Comparison of ENCODE assay signal across 8 mouse cellular contexts in the genomic region with DNA sequence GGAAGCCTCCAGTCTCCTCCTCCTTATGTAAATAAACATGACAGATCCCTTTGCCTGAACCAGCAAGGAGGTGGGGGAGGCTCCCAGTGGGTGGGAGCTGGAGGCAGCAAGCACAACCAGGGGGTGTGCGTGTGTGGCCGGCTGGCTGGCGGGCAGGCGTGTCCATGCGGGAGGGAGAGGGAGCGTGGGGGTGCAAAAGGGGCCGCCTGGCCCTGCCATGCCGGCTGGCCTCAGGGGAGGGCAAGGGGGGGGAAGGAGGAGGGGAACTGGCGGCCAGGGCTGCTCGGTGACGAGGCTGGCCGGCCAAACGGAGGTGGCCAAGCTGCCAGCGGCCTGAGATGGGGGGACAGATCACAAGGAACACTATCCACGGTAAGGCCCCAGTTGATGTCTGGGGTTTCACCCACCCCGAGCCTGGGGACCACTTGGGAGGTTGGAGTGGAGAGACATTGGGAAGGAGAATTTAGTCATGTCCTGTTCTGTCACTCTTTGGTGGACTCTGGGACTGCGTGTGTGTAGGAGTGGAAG. TPM values are rescaled to one million over a fixed set of nuclear protein-coding genes. Genes with fewer than 3 reads are reported as not detected.
DNase-seq lines count a peak whose midpoint lies in the region; ATAC-seq and TF ChIP-seq lines count a peak whose summit lies in the region.

No protein-coding gene starts in this region.

- no peaks in the 10 kb centered on the region for H3K27me3 ChIP-seq in embryonic facial prominence, embryonic 10.5 days (replicated peaks; ENCODE audit: low read depth, poor library complexity, severe bottlenecking)
- no peaks in the 10 kb centered on the region for H3K27me3 ChIP-seq in intestine, postnatal 0 days (replicated peaks; ENCODE audit: control insufficient read depth, insufficient read depth, low read length)
- H3K27me3 ChIP-seq in limb, embryonic 12.5 days: no peaks in the 10 kb centered on the region
- no peaks in the 10 kb centered on the region; the same call in 1 of the 2 replicates for H3K27me3 ChIP-seq in midbrain, embryonic 13.5 days
- no peaks in the 10 kb centered on the region for H3K27me3 ChIP-seq in stomach, embryonic 16.5 days (ENCODE audit: control insufficient read depth, insufficient read depth, low read length)

- H3K4me3 ChIP-seq in embryonic facial prominence, embryonic 10.5 days: peak overlapping the region; percentile 50
- no peak overlapping the region; the same call in 1 of the 2 replicates for H3K4me3 ChIP-seq in intestine, postnatal 0 days (ENCODE audit: low read depth, low read length)
- peak overlapping the region; percentile 23 for H3K4me3 ChIP-seq in limb, embryonic 12.5 days (replicated peaks)
- H3K4me3 ChIP-seq in midbrain, embryonic 13.5 days (replicated peaks): peak overlapping the region; percentile 18
- H3K4me3 ChIP-seq in stomach, embryonic 16.5 days (replicated peaks; ENCODE audit: low read length): peak overlapping the region; percentile 42

- peaks cover 16% of the 10 kb centered on the region for H3K4me1 ChIP-seq in embryonic facial prominence, embryonic 10.5 days
- H3K4me1 ChIP-seq in intestine, postnatal 0 days (replicated peaks; ENCODE audit: control insufficient read depth, insufficient read depth, low read length): no peaks in the 10 kb centered on the region; the same call in 1 of the 2 replicates
- peaks cover 12% of the 10 kb centered on the region for H3K4me1 ChIP-seq in limb, embryonic 12.5 days (replicated peaks)
- peaks cover 17% of the 10 kb centered on the region for H3K4me1 ChIP-seq in midbrain, embryonic 13.5 days (replicated peaks)
- H3K4me1 ChIP-seq in stomach, embryonic 16.5 days (ENCODE audit: control insufficient read depth, insufficient read depth, low read length): peaks cover 11% of the 10 kb centered on the region; the same call in 1 of the 2 replicates

- H3K9me3 ChIP-seq in embryonic facial prominence, embryonic 10.5 days: no peaks in the 10 kb centered on the region
- no peaks in the 10 kb centered on the region for H3K9me3 ChIP-seq in intestine, postnatal 0 days (ENCODE audit: control insufficient read depth)
- H3K9me3 ChIP-seq in limb, embryonic 12.5 days: no peaks in the 10 kb centered on the region
- H3K9me3 ChIP-seq in midbrain, embryonic 13.5 days: no peaks in the 10 kb centered on the region
- no peaks in the 10 kb centered on the region for H3K9me3 ChIP-seq in stomach, embryonic 16.5 days (replicated peaks; ENCODE audit: control insufficient read depth, low read length)

- H3K4me2 ChIP-seq in intestine, postnatal 0 days (replicated peaks; ENCODE audit: low read depth): peak overlapping the region; percentile 60
- H3K4me2 ChIP-seq in limb, embryonic 12.5 days: peak overlapping the region; percentile 54
- H3K4me2 ChIP-seq in midbrain, embryonic 13.5 days (replicated peaks): peak overlapping the region; percentile 56
- H3K4me2 ChIP-seq in stomach, embryonic 16.5 days (ENCODE audit: low read depth, low read length): peak overlapping the region; percentile 59

- peak overlapping the region; percentile 75 for H3K27ac ChIP-seq in embryonic facial prominence, embryonic 10.5 days (replicated peaks)
- H3K27ac ChIP-seq in intestine, postnatal 0 days (ENCODE audit: low read depth, low read length): no peak overlapping the region
- 0 out of 2 replicates have a peak overlapping the region, but pooled peaks have one; percentile 41 for H3K27ac ChIP-seq in limb, embryonic 12.5 days
- H3K27ac ChIP-seq in midbrain, embryonic 13.5 days: no peak overlapping the region
- H3K27ac ChIP-seq in stomach, embryonic 16.5 days (ENCODE audit: low read length): peak overlapping the region; percentile 68

- no peak for TF ChIP-seq CTCF in intestine, postnatal 0 days (IDR thresholded peaks at IDR 0.05; ENCODE audit: low read depth)

- no peaks in the 10 kb centered on the region for H3K36me3 ChIP-seq in embryonic facial prominence, embryonic 10.5 days (replicated peaks)
- H3K36me3 ChIP-seq in intestine, postnatal 0 days (ENCODE audit: control insufficient read depth, insufficient read depth): no peaks in the 10 kb centered on the region
- H3K36me3 ChIP-seq in limb, embryonic 12.5 days: no peaks in the 10 kb centered on the region
- no peaks in the 10 kb centered on the region for H3K36me3 ChIP-seq in midbrain, embryonic 13.5 days
- no peaks in the 10 kb centered on the region for H3K36me3 ChIP-seq in stomach, embryonic 16.5 days (ENCODE audit: control insufficient read depth, insufficient read depth, low read length)

- DNase-seq in adrenal gland, postnatal 36 days: peak; percentile 78 to 83
- DNase-seq in embryonic facial prominence, embryonic 10.5 days (ENCODE audit: low spot score): peak; percentile 69
- DNase-seq in heart, adult 11 months: peak; percentile 98
- no peak for DNase-seq in thymus, postnatal 0 days (ENCODE audit: low spot score)

- 9% methylated on average over 17 of the region's 17 CpGs for WGBS in embryonic facial prominence, embryonic 10.5 days
- WGBS in intestine, postnatal 0 days: 8% methylated on average over 16 of the region's 17 CpGs
- WGBS in limb, embryonic 12.5 days: 4% methylated on average over 17 of the region's 17 CpGs
- 7% methylated on average over 17 of the region's 17 CpGs for WGBS in midbrain, embryonic 13.5 days
- WGBS in stomach, embryonic 16.5 days: 2% methylated on average over 16 of the region's 17 CpGs

- H3K9ac ChIP-seq in intestine, postnatal 0 days (ENCODE audit: low read depth, low read length): no peak overlapping the region
- H3K9ac ChIP-seq in limb, embryonic 12.5 days (replicated peaks): 0 out of 2 replicates have a peak overlapping the region, but pooled peaks have one; percentile 37
- peak overlapping the region; percentile 56 for H3K9ac ChIP-seq in midbrain, embryonic 13.5 days (replicated peaks)
- H3K9ac ChIP-seq in stomach, embryonic 16.5 days (ENCODE audit: low read length): peak overlapping the region; percentile 60

- ATAC-seq in intestine, postnatal 0 days: peak; percentile 52
- ATAC-seq in limb, embryonic 12.5 days (ENCODE audit: insufficient number of reproducible peaks, insufficient read depth, low FRiP score, low TSS enrichment, low read depth): no peak
- peak; percentile 71 for ATAC-seq in midbrain, embryonic 13.5 days
- ATAC-seq in stomach, embryonic 16.5 days (ENCODE audit: insufficient read depth, low FRiP score): peak; percentile 87

RNA-seq across cellular contexts. Expression of gene Neurl1a, which starts 50.2 kb away (rescaled TPM):
- total RNA-seq in adrenal gland, postnatal 36 days (2021): 10 to 100 TPM; 11.5 to 15.3 TPM
- polyA plus RNA-seq in embryonic facial prominence, embryonic 10.5 days (2016; fragmentation: Nextera tagmentation; extraction: Ambion mirVana): 6.4 TPM in 2 replicates
- polyA plus RNA-seq in intestine, postnatal 0 days (2015; fragmentation: Nextera tagmentation; extraction: Ambion mirVana): 2.4 and 2.6 TPM in 2 replicates
- 7.7 and 10.1 TPM in 2 replicates for polyA plus RNA-seq in limb, embryonic 12.5 days (2016; fragmentation: Nextera tagmentation; extraction: Ambion mirVana)
- polyA plus RNA-seq in midbrain, embryonic 13.5 days (2015; fragmentation: Nextera tagmentation; extraction: Ambion mirVana): 4.6 and 5.9 TPM in 2 replicates
- 5.9 and 6.8 TPM in 2 replicates for polyA plus RNA-seq in stomach, embryonic 16.5 days (2015; fragmentation: Nextera tagmentation; extraction: Ambion mirVana)
- polyA plus RNA-seq in thymus, postnatal 0 days (2015; fragmentation: Nextera tagmentation; extraction: Ambion mirVana): 0.70 and 0.91 TPM in 2 replicates

Comparison
In these comparisons a context has a peak if more than half of its experiments do, and no peak if none do; other contexts are left out.
1. H3K27ac ChIP-seq: peak in embryonic facial prominence, embryonic 10.5 days (single experiment), limb, embryonic 12.5 days (single experiment) and stomach, embryonic 16.5 days (single experiment); none in intestine, postnatal 0 days (single experiment) and midbrain, embryonic 13.5 days (single experiment).
2. Peak in every context shown above with its lines, with median percentiles within 50 percentile points of each other: H3K4me2 ChIP-seq.